Mouse (Mus musculus): ENCODE results near the gene Catsper2. TPM values are rescaled to one million over a fixed set of nuclear protein-coding genes. Genes with fewer than 3 reads are reported as not detected.

The Catsper2 gene
- polyA plus RNA-seq, 1 experiment from 2014 or later = 1.5 TPM

DNA sequence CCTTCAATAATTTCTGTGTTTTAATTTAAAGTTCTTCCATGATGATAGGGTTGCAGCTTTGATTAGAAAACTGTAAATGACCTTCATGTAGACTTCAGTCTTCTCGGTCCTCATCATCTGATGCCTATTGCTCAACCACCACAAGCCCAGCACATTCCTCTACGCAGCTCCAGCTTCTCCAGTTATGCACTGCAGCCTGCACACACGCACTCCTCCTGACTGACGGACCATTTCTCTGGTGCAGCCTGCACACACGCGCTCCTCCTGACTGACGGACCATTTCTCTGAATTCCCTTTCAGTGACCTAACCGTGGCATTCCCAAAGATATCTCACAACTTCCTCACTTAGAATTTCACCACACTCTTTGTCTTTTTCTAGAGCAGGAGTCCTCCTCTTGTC lies 60.4 kb downstream of the Catsper2 start:
- WGBS = 69% methylated on average over 8 of the region's 8 CpGs
- Histone ChIP-seq H3K27ac (ENCODE audit: low read length) (no peak overlapping the region), H3K27me3 (replicated peaks; ENCODE audit: control insufficient read depth, insufficient read depth, low read length) (no peaks in the 10 kb centered on the region), H3K9me3 (ENCODE audit: control insufficient read depth, low read length) (no peaks in the 10 kb centered on the region), H3K9ac (ENCODE audit: low read depth, low read length) (peak overlapping the region; percentile 8; the same call in 1 of the 2 replicates), H3K36me3 (ENCODE audit: control insufficient read depth, insufficient read depth, low read length) (no peaks in the 10 kb centered on the region), H3K4me1 (ENCODE audit: control insufficient read depth, insufficient read depth, low read length) (peaks cover 7% of the 10 kb centered on the region; the same call in 1 of the 2 replicates), H3K4me3 (ENCODE audit: low read length) (no peak overlapping the region), H3K4me2 (ENCODE audit: low read depth, low read length) (no peak overlapping the region)
- no peak for ATAC-seq

Small RNA genes within 50 kb of the gene (microRNA-seq; reads per million reads assigned to microRNA genes)
- not detected for gene Gm22953

Other genes with a start within 250 kb of the Catsper2 start
- gene Tubgcp4, start 243.1 kb downstream of the Catsper2 start, polyA plus RNA-seq (2015; fragmentation: Nextera tagmentation; extraction: Ambion mirVana) = 31.8 and 37.2 TPM in 2 replicates
- 8.3 and 8.6 TPM in 2 replicates for gene Zscan29, start 242.7 kb downstream of the Catsper2 start, polyA plus RNA-seq (2015; fragmentation: Nextera tagmentation; extraction: Ambion mirVana)
- 26.5 and 31.0 TPM in 2 replicates for gene Trp53bp1, start 142.4 kb downstream of the Catsper2 start, polyA plus RNA-seq (2015; fragmentation: Nextera tagmentation; extraction: Ambion mirVana)
- gene Map1a, start 124.2 kb downstream of the Catsper2 start, polyA plus RNA-seq (2015; fragmentation: Nextera tagmentation; extraction: Ambion mirVana) = 1.9 and 2.6 TPM in 2 replicates
- gene Ppip5k1, start 58.4 kb downstream of the Catsper2 start, polyA plus RNA-seq (2015; fragmentation: Nextera tagmentation; extraction: Ambion mirVana) = 18.7 and 21.4 TPM in 2 replicates
- 880 and 1,082 TPM in 2 replicates for gene Ckmt1, start 56.1 kb downstream of the Catsper2 start, polyA plus RNA-seq (2015; fragmentation: Nextera tagmentation; extraction: Ambion mirVana)
- 0.04 TPM in 2 replicates for gene Strc, start 26.6 kb downstream of the Catsper2 start, polyA plus RNA-seq (2015; fragmentation: Nextera tagmentation; extraction: Ambion mirVana)
- 889 and 911 TPM in 2 replicates for gene Pdia3, start within 50 bp of the Catsper2 start, polyA plus RNA-seq (2015; fragmentation: Nextera tagmentation; extraction: Ambion mirVana)
- gene Ell3, start 30.5 kb upstream of the Catsper2 start, polyA plus RNA-seq (2015; fragmentation: Nextera tagmentation; extraction: Ambion mirVana) = 6.7 and 7.9 TPM in 2 replicates
- 456 and 469 TPM in 2 replicates for gene Serf2, start 35.4 kb upstream of the Catsper2 start, polyA plus RNA-seq (2015; fragmentation: Nextera tagmentation; extraction: Ambion mirVana)
- gene Hypk, start 39.5 kb upstream of the Catsper2 start, polyA plus RNA-seq (2015; fragmentation: Nextera tagmentation; extraction: Ambion mirVana) = 88.3 and 89.9 TPM in 2 replicates
- 0.13 TPM in 1 of 2 replicates, not detected in the other for gene Serinc4, start 43.0 kb upstream of the Catsper2 start, polyA plus RNA-seq (2015; fragmentation: Nextera tagmentation; extraction: Ambion mirVana)
- 38.2 and 40.2 TPM in 2 replicates for gene Mfap1b, start 60.3 kb upstream of the Catsper2 start, polyA plus RNA-seq (2015; fragmentation: Nextera tagmentation; extraction: Ambion mirVana)
- gene Mfap1a, start 92.9 kb upstream of the Catsper2 start, polyA plus RNA-seq (2015; fragmentation: Nextera tagmentation; extraction: Ambion mirVana) = 18.7 and 21.5 TPM in 2 replicates
- gene Wdr76, start 92.9 kb upstream of the Catsper2 start, polyA plus RNA-seq (2015; fragmentation: Nextera tagmentation; extraction: Ambion mirVana) = 4.8 and 5.0 TPM in 2 replicates